Mouse (Mus musculus): ENCODE data around the gene Ap3m1. TPM values are rescaled to one million over a fixed set of nuclear protein-coding genes. Genes with fewer than 3 reads are reported as not detected.

The Ap3m1 gene
- polyA plus RNA-seq, 1 experiment from 2014 or later: 72.3 TPM

GRCm38 (mm10) chr14:21073981-21074380, 21.7 kb upstream of the Ap3m1 start:
- 20% methylated on average over 3 of the region's 3 CpGs for WGBS
- Histone ChIP-seq H3K27me3 (ENCODE audit: control insufficient read depth, insufficient read depth, low read length) (no peaks in the 10 kb centered on the region), H3K9ac (ENCODE audit: low read length) (0 out of 2 replicates have a peak overlapping the region, but pooled peaks have one; percentile 30), H3K9me3 (ENCODE audit: control insufficient read depth, low read length) (no peaks in the 10 kb centered on the region), H3K4me1 (ENCODE audit: control insufficient read depth in 2 of 2, insufficient read depth in 2 of 2, low read length in 2 of 2) (peaks cover 7 to 46% of the 10 kb centered on the region in 2 experiments), H3K27ac (replicated peaks in 1 of 2; ENCODE audit: control insufficient read depth in 1 of 2, insufficient read depth in 1 of 2, low read depth in 2 of 2, low read length in 2 of 2) (peak overlapping the region in 1 of 2 experiments; percentile 6; a peak in 2 of 4 replicates), H3K4me2 (ENCODE audit: low read length) (peak overlapping the region; percentile 29; the same call in 1 of the 2 replicates), H3K36me3 (ENCODE audit: control insufficient read depth, insufficient read depth, low read length) (no peaks in the 10 kb centered on the region), H3K4me3 (ENCODE audit: control insufficient read depth in 1 of 2, insufficient read depth in 1 of 2, low read depth in 1 of 2, low read length in 2 of 2) (no peak overlapping the region)
- ATAC-seq (ENCODE audit: insufficient number of reproducible peaks, insufficient read depth, low FRiP score, low read depth): no peak

- no peak overlapping the region for H3K4me2 ChIP-seq (ENCODE audit: low read length)
- peaks cover 11 to 30% of the 10 kb centered on the region in 2 experiments for H3K4me1 ChIP-seq (ENCODE audit: control insufficient read depth in 2 of 2, insufficient read depth in 2 of 2, low read length in 2 of 2)
- WGBS: 86% methylated on average over 5 of the region's 5 CpGs
- H3K27me3 ChIP-seq (ENCODE audit: control insufficient read depth, insufficient read depth, low read length): no peaks in the 10 kb centered on the region
- no peak overlapping the region for H3K4me3 ChIP-seq (ENCODE audit: control insufficient read depth in 1 of 2, insufficient read depth in 1 of 2, low read depth in 1 of 2, low read length in 2 of 2)
- H3K9ac ChIP-seq (ENCODE audit: low read length): no peak overlapping the region
- no peaks in the 10 kb centered on the region for H3K36me3 ChIP-seq (ENCODE audit: control insufficient read depth, insufficient read depth, low read length)
- no peak for ATAC-seq (ENCODE audit: insufficient number of reproducible peaks, insufficient read depth, low FRiP score, low read depth)
- H3K9me3 ChIP-seq (ENCODE audit: control insufficient read depth, low read length): no peaks in the 10 kb centered on the region
- H3K27ac ChIP-seq (replicated peaks in 1 of 2; ENCODE audit: control insufficient read depth in 1 of 2, insufficient read depth in 1 of 2, low read depth in 2 of 2, low read length in 2 of 2): no peak overlapping the region
These were observed 17.3 kb upstream of the Ap3m1 start for GRCm38 (mm10) chr14:21069594-21069993.

- 20% methylated on average over 8 of the region's 8 CpGs for WGBS
- Histone ChIP-seq H3K27ac (replicated peaks in 1 of 2; ENCODE audit: control insufficient read depth in 1 of 2, insufficient read depth in 1 of 2, low read depth in 2 of 2, low read length in 2 of 2) (peak overlapping the region; percentile 45 to 50; a peak in 3 of 4 replicates), H3K4me3 (ENCODE audit: control insufficient read depth in 1 of 2, insufficient read depth in 1 of 2, low read depth in 1 of 2, low read length in 2 of 2) (no peak overlapping the region), H3K9ac (ENCODE audit: low read length) (no peak overlapping the region), H3K27me3 (ENCODE audit: control insufficient read depth, insufficient read depth, low read length) (no peaks in the 10 kb centered on the region), H3K36me3 (ENCODE audit: control insufficient read depth, insufficient read depth, low read length) (no peaks in the 10 kb centered on the region), H3K4me2 (ENCODE audit: low read length) (no peak overlapping the region), H3K4me1 (ENCODE audit: control insufficient read depth in 2 of 2, insufficient read depth in 2 of 2, low read length in 2 of 2) (peaks cover 9 to 21% of the 10 kb centered on the region in 2 experiments), H3K9me3 (ENCODE audit: control insufficient read depth, low read length) (no peaks in the 10 kb centered on the region)
- no peak for ATAC-seq (ENCODE audit: insufficient number of reproducible peaks, insufficient read depth, low FRiP score, low read depth)
These were observed 13.3 kb upstream of the Ap3m1 start for GRCm38 (mm10) chr14:21065490-21066162.

- Histone ChIP-seq H3K4me3 (ENCODE audit: control insufficient read depth in 1 of 2, insufficient read depth in 1 of 2, low read depth in 1 of 2, low read length in 2 of 2) (no peak overlapping the region), H3K4me1 (ENCODE audit: control insufficient read depth in 2 of 2, insufficient read depth in 2 of 2, low read length in 2 of 2) (peaks cover 6 to 13% of the 10 kb centered on the region in 2 experiments), H3K4me2 (ENCODE audit: low read length) (no peak overlapping the region), H3K27ac (replicated peaks in 1 of 2; ENCODE audit: control insufficient read depth in 1 of 2, insufficient read depth in 1 of 2, low read depth in 2 of 2, low read length in 2 of 2) (no peak overlapping the region), H3K27me3 (ENCODE audit: control insufficient read depth, insufficient read depth, low read length) (no peaks in the 10 kb centered on the region), H3K9me3 (ENCODE audit: control insufficient read depth, low read length) (no peaks in the 10 kb centered on the region), H3K9ac (ENCODE audit: low read length) (no peak overlapping the region), H3K36me3 (ENCODE audit: control insufficient read depth, insufficient read depth, low read length) (no peaks in the 10 kb centered on the region)
- ATAC-seq (ENCODE audit: insufficient number of reproducible peaks, insufficient read depth, low FRiP score, low read depth): no peak
- 23% methylated on average over 1 of the region's 1 CpGs for WGBS
These were observed 12.0 kb upstream of the Ap3m1 start for GRCm38 (mm10) chr14:21064321-21064720.

- Histone ChIP-seq H3K4me3 (ENCODE audit: control insufficient read depth in 1 of 2, insufficient read depth in 1 of 2, low read depth in 1 of 2, low read length in 2 of 2) (no peak overlapping the region), H3K4me2 (ENCODE audit: low read length) (no peak overlapping the region), H3K36me3 (ENCODE audit: control insufficient read depth, insufficient read depth, low read length) (no peaks in the 10 kb centered on the region), H3K27me3 (ENCODE audit: control insufficient read depth, insufficient read depth, low read length) (no peaks in the 10 kb centered on the region), H3K9me3 (ENCODE audit: control insufficient read depth, low read length) (no peaks in the 10 kb centered on the region), H3K9ac (ENCODE audit: low read length) (no peak overlapping the region), H3K27ac (replicated peaks in 1 of 2; ENCODE audit: control insufficient read depth in 1 of 2, insufficient read depth in 1 of 2, low read depth in 2 of 2, low read length in 2 of 2) (no peak overlapping the region), H3K4me1 (ENCODE audit: control insufficient read depth in 2 of 2, insufficient read depth in 2 of 2, low read length in 2 of 2) (peaks cover 6 to 13% of the 10 kb centered on the region in 2 experiments)
- ATAC-seq (ENCODE audit: insufficient number of reproducible peaks, insufficient read depth, low FRiP score, low read depth): no peak
- 70% methylated on average over 5 of the region's 5 CpGs for WGBS
These were observed 10.6 kb upstream of the Ap3m1 start for GRCm38 (mm10) chr14:21062766-21063513.

GRCm38 (mm10) chr14:21058972-21059371, 6.7 kb upstream of the Ap3m1 start:
- H3K9ac ChIP-seq (ENCODE audit: low read length): no peak overlapping the region
- 89% methylated on average over 2 of the region's 2 CpGs for WGBS
- H3K9me3 ChIP-seq (ENCODE audit: control insufficient read depth, low read length): no peaks in the 10 kb centered on the region
- no peak for ATAC-seq (ENCODE audit: insufficient number of reproducible peaks, insufficient read depth, low FRiP score, low read depth)
- H3K27ac ChIP-seq (replicated peaks in 1 of 2; ENCODE audit: control insufficient read depth in 1 of 2, insufficient read depth in 1 of 2, low read depth in 2 of 2, low read length in 2 of 2): no peak overlapping the region
- no peaks in the 10 kb centered on the region for H3K27me3 ChIP-seq (ENCODE audit: control insufficient read depth, insufficient read depth, low read length)
- H3K4me1 ChIP-seq (ENCODE audit: control insufficient read depth in 2 of 2, insufficient read depth in 2 of 2, low read length in 2 of 2): peaks cover 0 to under 1% of the 10 kb centered on the region in 2 experiments; a peak in 1 of 4 replicates
- H3K4me3 ChIP-seq (ENCODE audit: control insufficient read depth in 1 of 2, insufficient read depth in 1 of 2, low read depth in 1 of 2, low read length in 2 of 2): no peak overlapping the region
- H3K4me2 ChIP-seq (ENCODE audit: low read length): no peak overlapping the region
- H3K36me3 ChIP-seq (ENCODE audit: control insufficient read depth, insufficient read depth, low read length): 0 out of 2 replicates have a peak, but pooled peaks cover 3% of the 10 kb centered on the region

GRCm38 (mm10) chr14:21053586-21053985, 1.3 kb upstream of the Ap3m1 start:
- H3K9me3 ChIP-seq (ENCODE audit: control insufficient read depth, low read length): peaks cover 6% of the 10 kb centered on the region; the same call in 1 of the 2 replicates
- H3K9ac ChIP-seq (ENCODE audit: low read length): peak overlapping the region; percentile 88
- peak overlapping the region in 1 of 2 experiments; percentile 90; a peak in 3 of 4 replicates for H3K4me3 ChIP-seq (ENCODE audit: control insufficient read depth in 1 of 2, insufficient read depth in 1 of 2, low read depth in 1 of 2, low read length in 2 of 2)
- peak overlapping the region; percentile 76 for H3K4me2 ChIP-seq (ENCODE audit: low read length)
- H3K27me3 ChIP-seq (ENCODE audit: control insufficient read depth, insufficient read depth, low read length): no peaks in the 10 kb centered on the region
- ATAC-seq (ENCODE audit: insufficient number of reproducible peaks, insufficient read depth, low FRiP score, low read depth): no peak
- peaks cover 0 to 22% of the 10 kb centered on the region in 2 experiments; a peak in 2 of 4 replicates for H3K4me1 ChIP-seq (ENCODE audit: control insufficient read depth in 2 of 2, insufficient read depth in 2 of 2, low read length in 2 of 2)
- 0 out of 2 replicates have a peak, but pooled peaks cover 3% of the 10 kb centered on the region for H3K36me3 ChIP-seq (ENCODE audit: control insufficient read depth, insufficient read depth, low read length)
- H3K27ac ChIP-seq (replicated peaks in 1 of 2; ENCODE audit: control insufficient read depth in 1 of 2, insufficient read depth in 1 of 2, low read depth in 2 of 2, low read length in 2 of 2): no peak overlapping the region; a peak in 1 of 4 replicates
- WGBS: 41% methylated on average over 7 of the region's 7 CpGs
